Mouse (Mus musculus): ENCODE data around the gene Ttll7.

The Ttll7 gene

GRCm38 (mm10) chr3:146851966-146852891, at the start of gene Ttll7:
Gene Ttll7 (plus strand): TSS chr3:146852367.
- peak; percentile 99 for DNase-seq

GRCm38 (mm10) chr3:146812041-146812878, 39.9 kb upstream of the Ttll7 start:
- DNase-seq: no peak

- peak; percentile 99 for DNase-seq
Measured at GRCm38 (mm10) chr3:146812901-146813393, 39.2 kb upstream of the Ttll7 start, which contains the start of gene Prkacb. Gene Prkacb (minus strand): TSS chr3:146812990.

GRCm38 (mm10) chr3:146813624-146814023, 38.5 kb upstream of the Ttll7 start:
- DNase-seq: no peak

GRCm38 (mm10) chr3:146820718-146821117, 31.4 kb upstream of the Ttll7 start:
- DNase-seq: no peak

GRCm38 (mm10) chr3:146842766-146843165, 9.4 kb upstream of the Ttll7 start:
- DNase-seq: peak; percentile 94

GRCm38 (mm10) chr3:146843470-146843869, 8.7 kb upstream of the Ttll7 start:
- peak; percentile 51 for DNase-seq

- DNase-seq: peak; percentile 98
Measured at GRCm38 (mm10) chr3:146846237-146846636, 5.9 kb upstream of the Ttll7 start.

GRCm38 (mm10) chr3:146848112-146848511, 4.1 kb upstream of the Ttll7 start:
- peak; percentile 82 for DNase-seq

GRCm38 (mm10) chr3:146849360-146849759, 2.8 kb upstream of the Ttll7 start:
- no peak for DNase-seq

GRCm38 (mm10) chr3:146854473-146855087, 2.4 kb downstream of the Ttll7 start:
- no peak for DNase-seq

- DNase-seq: no peak
Measured at GRCm38 (mm10) chr3:146857373-146857772, 5.2 kb downstream of the Ttll7 start.

- peak; percentile 46 for DNase-seq
Measured at GRCm38 (mm10) chr3:146860308-146860707, 8.1 kb downstream of the Ttll7 start.

GRCm38 (mm10) chr3:146866563-146866962, 14.4 kb downstream of the Ttll7 start:
- DNase-seq: no peak

GRCm38 (mm10) chr3:146871954-146872353, 19.8 kb downstream of the Ttll7 start:
- no peak for DNase-seq

- DNase-seq: peak; percentile 95
Measured at GRCm38 (mm10) chr3:146875929-146876328, 23.8 kb downstream of the Ttll7 start.

- DNase-seq: no peak
Measured at GRCm38 (mm10) chr3:146893931-146894330, 41.8 kb downstream of the Ttll7 start.

- no peak for DNase-seq
Measured at GRCm38 (mm10) chr3:146896581-146896980, 44.4 kb downstream of the Ttll7 start.

GRCm38 (mm10) chr3:146900094-146900493, 47.9 kb downstream of the Ttll7 start:
- no peak for DNase-seq

- DNase-seq: no peak
Measured at GRCm38 (mm10) chr3:146901729-146902128, 49.6 kb downstream of the Ttll7 start.

GRCm38 (mm10) chr3:146905606-146906005, 53.4 kb downstream of the Ttll7 start:
- DNase-seq: peak; percentile 31

GRCm38 (mm10) chr3:146908922-146909321, 56.8 kb downstream of the Ttll7 start:
- DNase-seq: no peak

- DNase-seq: peak; percentile 61
Measured at GRCm38 (mm10) chr3:146913107-146913506, 60.9 kb downstream of the Ttll7 start.

All from heart, adult 11 months (tissue).